Comparison of ENCODE assay signal across 16 mouse cellular contexts in genomic region chr17:48418781-48419180, GRCm38 (mm10). TPM values are rescaled to one million over a fixed set of nuclear protein-coding genes. Genes with fewer than 3 reads are reported as not detected.
DNase-seq lines count a peak whose midpoint lies in the region; ATAC-seq and TF ChIP-seq lines count a peak whose summit lies in the region.
"Had no signal": no experiment of that assay in that cellular context is flagged by ENCODE, and none has a peak within 500 bp of the region (broad histone marks: within the 10 kb centered on the region; RNA-seq: fewer than 3 reads in every experiment).

No protein-coding gene starts in this region.

- 59% methylated on average over 1 of the region's 1 CpGs for WGBS in heart, embryonic 10.5 days
- WGBS in lung, embryonic 14.5 days = 52% methylated on average over 1 of the region's 1 CpGs
- WGBS in intestine, embryonic 15.5 days = 75% methylated on average over 1 of the region's 1 CpGs
- WGBS in stomach, embryonic 15.5 days = 91% methylated on average over 1 of the region's 1 CpGs
- WGBS in forebrain, embryonic 12.5 days = 87% methylated on average over 1 of the region's 1 CpGs

- H3K9me3 ChIP-seq in heart, embryonic 10.5 days = no peaks in the 10 kb centered on the region
- H3K9me3 ChIP-seq in lung, embryonic 14.5 days (ENCODE audit: low read depth, low read length) = no peaks in the 10 kb centered on the region
- H3K9me3 ChIP-seq in intestine, embryonic 15.5 days = no peaks in the 10 kb centered on the region
- no peaks in the 10 kb centered on the region for H3K9me3 ChIP-seq in stomach, embryonic 15.5 days
- no peaks in the 10 kb centered on the region for H3K9me3 ChIP-seq in forebrain, embryonic 12.5 days
- H3K9me3 ChIP-seq: limb, embryonic 13.5 days had no signal

- peak overlapping the region; percentile 18; the same call in 1 of the 2 replicates for H3K4me2 ChIP-seq in lung, embryonic 14.5 days
- peak overlapping the region; percentile 45 for H3K4me2 ChIP-seq in intestine, embryonic 15.5 days (replicated peaks)
- peak overlapping the region; percentile 28; the same call in 1 of the 2 replicates for H3K4me2 ChIP-seq in stomach, embryonic 15.5 days
- H3K4me2 ChIP-seq in forebrain, embryonic 12.5 days = no peak overlapping the region
- H3K4me2 ChIP-seq: limb, embryonic 13.5 days had no signal

- peak overlapping the region; percentile 70 for H3K27ac ChIP-seq in heart, embryonic 10.5 days
- H3K27ac ChIP-seq in lung, embryonic 14.5 days (ENCODE audit: low read depth) = no peak overlapping the region; the same call in 1 of the 2 replicates
- H3K27ac ChIP-seq in intestine, embryonic 15.5 days = peak overlapping the region; percentile 70
- peak overlapping the region; percentile 72 for H3K27ac ChIP-seq in stomach, embryonic 15.5 days
- no peak overlapping the region for H3K27ac ChIP-seq in forebrain, embryonic 12.5 days
- H3K27ac ChIP-seq: limb, embryonic 13.5 days had no signal

- DNase-seq in heart, embryonic 10.5 days (ENCODE audit: low spot score) = no peak
- no peak for DNase-seq in heart, postnatal 4 days
- no peak for DNase-seq in lung, embryonic 14.5 days
- no peak for DNase-seq in lung, postnatal 25 days (ENCODE audit: low spot score)
- DNase-seq in right cerebral cortex, adult 2 months (ENCODE audit: low spot score in 2 of 2) = no peak
- DNase-seq: cerebellum, postnatal 14 days; gastrocnemius, postnatal 36 days; layer of hippocampus, postnatal 36 days; thymus, adult 18-20 months had no signal

- no peak overlapping the region for H3K9ac ChIP-seq in lung, embryonic 14.5 days
- peak overlapping the region; percentile 1; the same call in 1 of the 2 replicates for H3K9ac ChIP-seq in intestine, embryonic 15.5 days
- H3K9ac ChIP-seq in stomach, embryonic 15.5 days = no peak overlapping the region
- no peak overlapping the region for H3K9ac ChIP-seq in forebrain, embryonic 12.5 days
- H3K9ac ChIP-seq: limb, embryonic 13.5 days had no signal

- peak overlapping the region; percentile 22; the same call in 1 of the 2 replicates for H3K4me3 ChIP-seq in heart, embryonic 10.5 days
- H3K4me3 ChIP-seq in lung, embryonic 14.5 days (ENCODE audit: low read depth, low read length) = no peak overlapping the region
- H3K4me3 ChIP-seq in intestine, embryonic 15.5 days (replicated peaks) = 0 out of 2 replicates have a peak overlapping the region, but pooled peaks have one; percentile 1
- H3K4me3 ChIP-seq in stomach, embryonic 15.5 days (replicated peaks) = no peak overlapping the region
- no peak overlapping the region for H3K4me3 ChIP-seq in forebrain, embryonic 12.5 days (replicated peaks)
- H3K4me3 ChIP-seq: limb, embryonic 13.5 days had no signal

- no peak for ATAC-seq in lung, embryonic 14.5 days (ENCODE audit: insufficient read depth)
- ATAC-seq in intestine, embryonic 15.5 days = peak; percentile 11
- ATAC-seq in stomach, embryonic 15.5 days (ENCODE audit: insufficient read depth, low FRiP score, low read depth) = no peak
- ATAC-seq in forebrain, embryonic 12.5 days (ENCODE audit: low FRiP score) = no peak
- ATAC-seq: forebrain, embryonic 16.5 days had no signal

- H3K27me3 ChIP-seq in heart, embryonic 10.5 days (ENCODE audit: insufficient read depth, poor library complexity, severe bottlenecking) = no peaks in the 10 kb centered on the region
- no peaks in the 10 kb centered on the region for H3K27me3 ChIP-seq in lung, embryonic 14.5 days (ENCODE audit: insufficient read depth, low read length)
- H3K27me3 ChIP-seq in intestine, embryonic 15.5 days (replicated peaks) = no peaks in the 10 kb centered on the region
- H3K27me3 ChIP-seq in stomach, embryonic 15.5 days (replicated peaks) = no peaks in the 10 kb centered on the region
- no peaks in the 10 kb centered on the region for H3K27me3 ChIP-seq in forebrain, embryonic 12.5 days
- H3K27me3 ChIP-seq: limb, embryonic 13.5 days had no signal

- H3K4me1 ChIP-seq in heart, embryonic 10.5 days = peaks cover 27% of the 10 kb centered on the region
- no peaks in the 10 kb centered on the region for H3K4me1 ChIP-seq in lung, embryonic 14.5 days (ENCODE audit: insufficient read depth)
- H3K4me1 ChIP-seq in intestine, embryonic 15.5 days (replicated peaks) = peaks cover 9% of the 10 kb centered on the region; the same call in 1 of the 2 replicates
- H3K4me1 ChIP-seq in stomach, embryonic 15.5 days = 0 out of 2 replicates have a peak, but pooled peaks cover 3% of the 10 kb centered on the region
- no peaks in the 10 kb centered on the region for H3K4me1 ChIP-seq in forebrain, embryonic 12.5 days
- H3K4me1 ChIP-seq: limb, embryonic 13.5 days had no signal

- peaks cover 91% of the 10 kb centered on the region for H3K36me3 ChIP-seq in heart, embryonic 10.5 days
- H3K36me3 ChIP-seq in lung, embryonic 14.5 days (ENCODE audit: insufficient read depth) = peaks cover 43% of the 10 kb centered on the region
- H3K36me3 ChIP-seq in intestine, embryonic 15.5 days = peaks cover 19% of the 10 kb centered on the region
- peaks cover 14% of the 10 kb centered on the region; the same call in 1 of the 2 replicates for H3K36me3 ChIP-seq in stomach, embryonic 15.5 days
- H3K36me3 ChIP-seq in forebrain, embryonic 12.5 days (replicated peaks) = peaks cover 43% of the 10 kb centered on the region

- no peak for TF ChIP-seq CTCF in lung, embryonic 14.5 days (IDR thresholded peaks at IDR 0.05; ENCODE audit: low read depth)

RNA-seq across cellular contexts. Expression of gene Oard1, which starts 9.0 kb away (rescaled TPM):
- 56.7 and 78.1 TPM in 2 replicates for polyA plus RNA-seq in heart, embryonic 10.5 days (2016; fragmentation: Nextera tagmentation; extraction: Ambion mirVana)
- 10 to 100 TPM; 14.5 to 14.6 TPM for total RNA-seq in heart, postnatal 4 days (2021)
- 75.2 and 77.9 TPM in 2 replicates for polyA plus RNA-seq in lung, embryonic 14.5 days (2014; fragmentation: Nextera tagmentation; extraction: Ambion mirVana)
- polyA plus RNA-seq in intestine, embryonic 15.5 days (2015; fragmentation: Nextera tagmentation; extraction: Ambion mirVana) = 72.8 and 73.2 TPM in 2 replicates
- polyA plus RNA-seq in stomach, embryonic 15.5 days (2015; fragmentation: Nextera tagmentation; extraction: Ambion mirVana) = 61.1 and 68.7 TPM in 2 replicates
- 82.8 and 87.4 TPM in 2 replicates for polyA plus RNA-seq in forebrain, embryonic 12.5 days (2016; fragmentation: Nextera tagmentation; extraction: Ambion mirVana)

RNA-seq across cellular contexts. Expression of gene Nfya, which starts 9.1 kb away (rescaled TPM):
- polyA plus RNA-seq in heart, embryonic 10.5 days (2016; fragmentation: Nextera tagmentation; extraction: Ambion mirVana) = 13.7 and 17.3 TPM in 2 replicates
- 10 to 100 TPM; 29.0 to 33.2 TPM for total RNA-seq in heart, postnatal 4 days (2021)
- 30.3 and 30.5 TPM in 2 replicates for polyA plus RNA-seq in lung, embryonic 14.5 days (2014; fragmentation: Nextera tagmentation; extraction: Ambion mirVana)
- 11.2 and 12.5 TPM in 2 replicates for polyA plus RNA-seq in intestine, embryonic 15.5 days (2015; fragmentation: Nextera tagmentation; extraction: Ambion mirVana)
- 11.4 and 12.3 TPM in 2 replicates for polyA plus RNA-seq in stomach, embryonic 15.5 days (2015; fragmentation: Nextera tagmentation; extraction: Ambion mirVana)
- polyA plus RNA-seq in forebrain, embryonic 12.5 days (2016; fragmentation: Nextera tagmentation; extraction: Ambion mirVana) = 20.7 and 23.4 TPM in 2 replicates

RNA-seq across cellular contexts. Expression of gene Apobec2, which starts 13.9 kb away (rescaled TPM):
- polyA plus RNA-seq in heart, embryonic 10.5 days (2016; fragmentation: Nextera tagmentation; extraction: Ambion mirVana) = 142 and 213 TPM in 2 replicates
- total RNA-seq in heart, postnatal 4 days (2021) = 100 to 1,000 TPM; 207 to 216 TPM
- polyA plus RNA-seq in lung, embryonic 14.5 days (2014; fragmentation: Nextera tagmentation; extraction: Ambion mirVana) = 1.3 and 5.6 TPM in 2 replicates
- polyA plus RNA-seq in intestine, embryonic 15.5 days (2015; fragmentation: Nextera tagmentation; extraction: Ambion mirVana) = 3.8 and 4.1 TPM in 2 replicates
- 4.4 and 5.2 TPM in 2 replicates for polyA plus RNA-seq in stomach, embryonic 15.5 days (2015; fragmentation: Nextera tagmentation; extraction: Ambion mirVana)
- 0.65 and 0.82 TPM in 2 replicates for polyA plus RNA-seq in forebrain, embryonic 12.5 days (2016; fragmentation: Nextera tagmentation; extraction: Ambion mirVana)
- total RNA-seq: layer of hippocampus, postnatal 36 days; megakaryocyte progenitor cell, adult 5-6 weeks had no signal

RNA-seq across cellular contexts. Expression of gene Tspo2, which starts 32.5 kb away (rescaled TPM):
- 0.43 and 0.67 TPM in 2 replicates for polyA plus RNA-seq in heart, embryonic 10.5 days (2016; fragmentation: Nextera tagmentation; extraction: Ambion mirVana)
- total RNA-seq in heart, postnatal 4 days (2021) = under 1 TPM; 0.36 to 0.47 TPM
- polyA plus RNA-seq in lung, embryonic 14.5 days (2014; fragmentation: Nextera tagmentation; extraction: Ambion mirVana) = 1.5 and 1.9 TPM in 2 replicates
- 3.5 and 4.4 TPM in 2 replicates for polyA plus RNA-seq in intestine, embryonic 15.5 days (2015; fragmentation: Nextera tagmentation; extraction: Ambion mirVana)
- 6.8 and 13.6 TPM in 2 replicates for polyA plus RNA-seq in stomach, embryonic 15.5 days (2015; fragmentation: Nextera tagmentation; extraction: Ambion mirVana)
- 1.2 and 1.5 TPM in 2 replicates for polyA plus RNA-seq in forebrain, embryonic 12.5 days (2016; fragmentation: Nextera tagmentation; extraction: Ambion mirVana)
- total RNA-seq: gastrocnemius, postnatal 36 days; layer of hippocampus, postnatal 36 days had no signal
- polyA plus RNA-seq: C2C12 had no signal

RNA-seq across cellular contexts. Expression of gene Unc5cl, which starts 35.9 kb away (rescaled TPM):
- polyA plus RNA-seq in heart, embryonic 10.5 days (2016; fragmentation: Nextera tagmentation; extraction: Ambion mirVana) = 0.20 and 0.26 TPM in 2 replicates
- under 1 TPM; 0.14 to 0.21 TPM for total RNA-seq in heart, postnatal 4 days (2021)
- polyA plus RNA-seq in lung, embryonic 14.5 days (2014; fragmentation: Nextera tagmentation; extraction: Ambion mirVana) = 1.4 and 1.5 TPM in 2 replicates
- polyA plus RNA-seq in intestine, embryonic 15.5 days (2015; fragmentation: Nextera tagmentation; extraction: Ambion mirVana) = 36.3 and 38.9 TPM in 2 replicates
- polyA plus RNA-seq in stomach, embryonic 15.5 days (2015; fragmentation: Nextera tagmentation; extraction: Ambion mirVana) = 14.3 and 16.8 TPM in 2 replicates
- polyA plus RNA-seq in forebrain, embryonic 12.5 days (2016; fragmentation: Nextera tagmentation; extraction: Ambion mirVana) = 0.10 and 0.18 TPM in 2 replicates
- total RNA-seq: gastrocnemius, postnatal 36 days had no signal
- polyA plus RNA-seq: C2C12 had no signal

Comparison
In these comparisons a context has a peak if more than half of its experiments do, and no peak if none do; other contexts are left out.
1. H3K27ac ChIP-seq: peak in heart, embryonic 10.5 days (single experiment), intestine, embryonic 15.5 days (single experiment) and stomach, embryonic 15.5 days (single experiment); none in lung, embryonic 14.5 days (single experiment) and forebrain, embryonic 12.5 days (single experiment).
2. H3K4me3 ChIP-seq: peak in heart, embryonic 10.5 days (single experiment) and intestine, embryonic 15.5 days (single experiment); none in lung, embryonic 14.5 days (single experiment), stomach, embryonic 15.5 days (single experiment) and forebrain, embryonic 12.5 days (single experiment).
3. RNA of gene Apobec2, which starts 13.9 kb away (polyA plus RNA-seq): 142 to 213 TPM in heart, embryonic 10.5 days; 4.4 to 5.2 TPM in stomach, embryonic 15.5 days, 3.8 to 4.1 TPM in intestine, embryonic 15.5 days, 1.3 to 5.6 TPM in lung, embryonic 14.5 days and 0.65 to 0.82 TPM in forebrain, embryonic 12.5 days; every median in the first group is over 10 times any median in the second.